Mouse (Mus musculus) lung, postnatal 14 days (tissue): ENCODE data around the gene Cox4i2.
A peak's percentile ranks its signal among the peaks of the same experiment; 100 is the strongest.

Experiments used
- DNase-seq: peaks from one replicate; pipeline ENCODE4 v3.0.0; 2021

Cox4i2 gene

GRCm38 (mm10) chr2:152736090-152736601 lies 17.8 kb upstream of the Cox4i2 start, which contains the start of gene Id1:
TSS of gene Id1 (plus strand) at chr2:152736251.
- DNase-seq, result peak; percentile 91

DNA sequence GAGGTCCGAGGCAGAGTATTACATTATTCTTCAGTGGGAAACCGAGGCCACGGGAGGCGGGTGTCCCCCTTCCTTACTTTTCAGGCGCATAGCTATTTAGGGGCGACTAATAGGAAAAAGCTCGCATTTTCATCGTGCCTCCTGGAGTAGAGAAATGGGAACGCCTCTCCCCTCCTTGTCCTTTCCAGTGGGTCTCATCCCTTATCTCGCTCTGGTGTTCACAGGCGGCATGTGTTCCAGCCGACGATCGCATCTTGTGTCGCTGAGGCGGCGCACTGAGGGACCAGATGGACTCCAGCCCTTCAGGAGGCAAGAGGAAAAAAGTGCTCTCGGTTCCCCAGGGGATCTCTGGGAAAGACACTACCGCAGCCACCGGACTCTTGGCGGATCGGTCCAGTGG lies 17.2 kb upstream of the Cox4i2 start:
- DNase-seq, result no peak

GRCm38 (mm10) chr2:152737306-152738221 lies 16.4 kb upstream of the Cox4i2 start:
- DNase-seq, result no peak

DNA sequence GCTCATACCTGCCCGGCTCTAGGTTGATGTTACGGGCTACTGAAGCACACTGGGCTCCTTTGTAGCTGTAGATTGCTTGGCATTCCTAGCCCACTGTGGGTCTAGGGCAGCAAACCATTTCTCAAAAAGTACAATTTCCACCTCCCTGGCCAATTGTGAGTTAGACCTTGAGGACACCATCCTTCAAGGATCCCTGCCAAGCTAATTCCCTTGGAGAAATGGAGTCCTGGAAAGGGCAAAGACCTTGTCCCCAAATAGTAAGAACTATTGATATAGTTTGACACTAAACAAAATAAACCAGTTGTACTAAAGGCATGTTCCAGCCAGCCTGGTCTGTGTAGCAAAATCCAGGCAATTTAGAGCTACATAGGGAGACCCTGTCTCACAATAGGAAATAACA lies 15.6 kb upstream of the Cox4i2 start:
- no peak for DNase-seq

DNA sequence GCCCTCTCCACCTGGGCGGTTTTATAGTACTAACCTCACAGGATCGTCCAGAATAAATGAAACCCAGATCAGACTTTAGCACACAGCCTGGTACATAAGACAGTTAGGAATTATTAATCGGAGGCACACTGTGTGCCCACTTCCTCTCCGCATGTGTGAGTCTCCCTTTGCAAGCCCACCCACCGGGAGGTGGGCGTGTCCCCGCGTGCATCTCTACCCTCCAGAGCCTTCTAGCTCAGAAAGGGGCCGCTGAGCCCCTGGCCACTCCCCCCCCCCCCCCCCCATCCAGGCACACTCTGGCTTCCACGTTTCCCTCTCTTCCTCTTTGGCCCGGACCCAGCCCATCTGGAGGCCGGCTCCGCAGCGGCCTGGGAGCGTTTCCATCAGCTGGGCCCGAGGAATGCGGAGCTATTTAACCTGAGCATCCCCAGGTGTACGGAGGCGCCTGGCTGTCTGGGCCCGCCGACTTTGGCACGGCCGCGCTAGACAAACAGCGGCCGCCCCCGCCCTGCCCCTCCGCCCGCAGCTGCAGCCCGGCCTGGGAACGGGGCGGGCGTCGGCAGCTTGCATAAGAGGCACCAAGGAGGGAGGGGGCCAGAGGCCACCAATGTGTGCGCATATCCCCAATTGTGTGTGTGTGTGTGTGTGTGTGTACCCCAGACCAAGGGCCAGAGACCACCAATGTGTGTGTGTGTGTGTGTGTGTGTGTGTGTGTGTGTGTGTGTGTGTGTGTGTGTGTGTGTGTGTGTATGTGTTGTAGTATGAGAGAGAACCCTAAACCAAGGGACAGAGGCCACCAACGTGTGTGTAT lies 14.7 kb upstream of the Cox4i2 start:
- DNase-seq, result peak; percentile 83

- DNase-seq, result no peak
Observed at GRCm38 (mm10) chr2:152739842-152740260, 14.1 kb upstream of the Cox4i2 start.

DNA sequence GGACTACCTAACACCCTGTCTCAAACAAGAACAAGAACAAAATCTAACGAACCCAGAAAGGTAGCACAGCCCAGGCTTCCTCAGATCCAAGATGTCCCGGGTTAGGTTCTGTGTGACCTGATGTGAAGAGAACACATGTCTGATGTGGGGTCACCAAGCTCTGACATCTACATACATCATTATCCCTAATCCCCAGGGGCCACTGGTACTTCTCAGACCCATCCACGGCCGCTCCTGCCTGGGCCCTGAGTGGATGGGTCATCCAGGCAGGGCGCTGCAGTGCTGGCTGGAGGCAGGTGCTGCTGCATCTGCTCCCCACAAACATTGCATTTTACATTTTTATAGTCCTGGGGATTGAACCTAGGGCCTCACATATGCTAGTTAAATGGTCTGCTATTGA lies 13.5 kb upstream of the Cox4i2 start:
- DNase-seq, result no peak

- DNase-seq, result peak; percentile 91
Observed at GRCm38 (mm10) chr2:152741153-152742041, 12.6 kb upstream of the Cox4i2 start.

DNA sequence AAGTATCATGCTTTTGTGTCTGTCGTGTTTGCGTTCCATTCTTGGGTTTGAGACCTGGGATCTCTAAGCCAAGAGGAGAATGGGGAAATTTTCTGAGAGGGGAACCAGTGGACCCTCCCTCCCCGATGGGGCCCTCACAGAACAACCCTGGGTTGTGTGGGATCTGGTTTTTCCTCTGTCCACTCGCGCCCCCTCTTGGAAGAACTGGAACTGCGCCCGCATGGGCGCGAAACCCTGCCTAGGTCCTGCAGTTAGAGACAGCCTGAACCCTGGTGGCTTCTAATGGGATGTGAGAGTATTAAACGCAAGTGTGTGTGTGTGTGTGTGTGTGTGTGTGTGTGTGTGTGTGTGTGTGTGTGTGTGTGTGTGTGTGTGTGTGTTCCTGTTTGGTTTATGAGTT lies 11.5 kb upstream of the Cox4i2 start:
- DNase-seq, result peak; percentile 85

DNA sequence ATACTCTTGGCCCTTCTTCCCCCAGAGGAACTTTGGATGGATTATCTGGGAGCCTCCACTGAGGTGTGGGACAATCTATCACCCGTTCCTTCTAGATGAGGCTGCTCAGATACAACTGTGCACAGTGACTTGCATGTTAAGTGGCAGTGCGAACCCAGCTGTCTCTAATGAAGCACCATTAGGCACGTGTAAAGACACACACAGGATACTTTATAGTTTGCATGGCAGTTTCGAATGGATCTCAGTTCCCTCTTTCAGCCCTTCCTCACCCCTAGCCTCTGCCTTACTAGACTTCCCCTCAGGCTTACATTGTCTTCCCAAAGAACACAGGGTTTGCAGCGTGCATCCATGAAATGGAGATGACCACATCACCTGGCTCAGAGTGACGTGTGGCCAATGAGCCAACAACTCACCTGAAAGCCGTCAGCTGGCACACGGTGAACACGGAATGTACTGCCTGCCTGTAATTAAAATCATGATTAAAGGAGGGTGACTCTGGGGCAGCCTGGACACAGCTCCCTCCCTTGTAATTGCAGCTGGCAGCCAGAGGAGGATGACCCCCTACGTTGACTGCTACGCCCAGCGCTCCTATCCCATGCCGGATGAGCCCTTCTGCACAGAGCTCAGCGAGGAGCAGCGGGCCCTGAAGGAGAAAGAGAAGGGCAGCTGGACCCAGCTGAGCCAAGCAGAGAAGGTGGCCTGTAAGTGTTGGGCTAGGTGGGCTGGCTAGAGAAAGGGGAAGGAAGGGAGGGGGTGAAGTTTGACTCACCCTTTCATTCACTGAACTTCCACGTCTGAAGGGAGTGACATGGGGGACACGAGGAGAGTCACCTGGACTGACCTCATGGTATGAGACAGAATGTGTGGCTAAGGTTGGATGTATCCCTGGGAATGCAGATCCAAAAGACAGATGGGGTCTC lies 2.8 kb downstream of the Cox4i2 start:
- no peak for DNase-seq

DNA sequence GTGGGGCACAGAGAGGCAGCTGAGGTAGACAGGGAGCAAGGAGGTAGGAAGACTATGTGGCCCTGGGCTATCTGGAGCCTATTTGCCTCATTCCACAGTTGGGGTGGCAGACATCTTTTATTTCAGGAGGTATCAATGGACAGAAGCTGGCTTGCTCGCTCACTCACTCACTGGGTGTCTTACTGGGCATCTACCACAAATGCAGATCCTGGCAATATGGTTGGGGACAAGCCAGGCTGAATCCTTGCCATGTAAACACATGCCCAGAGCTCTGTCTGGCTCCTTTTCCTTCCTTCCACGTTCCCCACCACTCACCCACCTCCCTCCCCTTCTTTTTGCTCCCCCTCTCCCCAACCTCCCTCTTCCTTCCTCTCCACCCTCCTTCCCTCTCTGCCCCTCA lies 3.5 kb downstream of the Cox4i2 start:
- no peak for DNase-seq

DNA sequence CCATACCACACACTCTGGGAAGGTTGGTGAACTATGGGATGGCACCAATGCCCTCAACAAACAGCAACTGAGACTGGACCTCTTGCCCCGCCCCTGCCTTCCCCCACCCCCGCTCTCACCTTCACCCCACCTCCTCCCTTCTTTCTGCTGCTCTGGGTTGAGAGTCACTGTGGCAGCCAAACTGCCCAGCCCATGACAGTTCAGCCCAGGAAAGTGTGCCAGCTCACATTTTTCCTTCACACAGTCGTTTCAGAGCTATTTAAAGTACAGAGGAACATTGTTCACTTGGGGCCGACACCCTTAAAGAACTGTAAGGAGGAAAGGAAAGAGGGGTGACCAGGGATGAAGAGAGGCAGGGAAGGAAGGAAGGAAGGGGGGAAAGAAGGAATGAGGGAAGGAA lies 4.4 kb downstream of the Cox4i2 start:
- DNase-seq, result no peak

DNA sequence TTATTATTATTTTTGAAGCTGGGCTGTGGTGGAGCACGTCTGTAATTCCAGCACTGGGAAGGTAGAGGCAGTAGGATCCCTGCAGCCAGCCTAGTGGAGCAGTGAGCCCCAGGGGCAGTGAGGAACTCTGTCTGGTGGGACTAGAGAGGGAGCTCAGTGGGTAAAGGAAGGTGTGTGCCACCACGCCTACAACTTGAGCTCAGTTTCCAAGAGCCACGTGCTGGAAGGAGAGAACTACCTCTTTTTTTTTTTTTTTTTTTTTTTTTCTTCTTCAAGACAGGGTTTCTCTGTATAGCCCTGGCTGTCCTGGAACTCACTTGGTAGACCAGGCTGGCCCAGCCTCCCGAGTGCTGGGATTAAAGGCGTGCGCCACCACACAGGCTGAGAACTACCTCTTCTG lies 9.3 kb downstream of the Cox4i2 start:
- DNase-seq, result no peak

DNA sequence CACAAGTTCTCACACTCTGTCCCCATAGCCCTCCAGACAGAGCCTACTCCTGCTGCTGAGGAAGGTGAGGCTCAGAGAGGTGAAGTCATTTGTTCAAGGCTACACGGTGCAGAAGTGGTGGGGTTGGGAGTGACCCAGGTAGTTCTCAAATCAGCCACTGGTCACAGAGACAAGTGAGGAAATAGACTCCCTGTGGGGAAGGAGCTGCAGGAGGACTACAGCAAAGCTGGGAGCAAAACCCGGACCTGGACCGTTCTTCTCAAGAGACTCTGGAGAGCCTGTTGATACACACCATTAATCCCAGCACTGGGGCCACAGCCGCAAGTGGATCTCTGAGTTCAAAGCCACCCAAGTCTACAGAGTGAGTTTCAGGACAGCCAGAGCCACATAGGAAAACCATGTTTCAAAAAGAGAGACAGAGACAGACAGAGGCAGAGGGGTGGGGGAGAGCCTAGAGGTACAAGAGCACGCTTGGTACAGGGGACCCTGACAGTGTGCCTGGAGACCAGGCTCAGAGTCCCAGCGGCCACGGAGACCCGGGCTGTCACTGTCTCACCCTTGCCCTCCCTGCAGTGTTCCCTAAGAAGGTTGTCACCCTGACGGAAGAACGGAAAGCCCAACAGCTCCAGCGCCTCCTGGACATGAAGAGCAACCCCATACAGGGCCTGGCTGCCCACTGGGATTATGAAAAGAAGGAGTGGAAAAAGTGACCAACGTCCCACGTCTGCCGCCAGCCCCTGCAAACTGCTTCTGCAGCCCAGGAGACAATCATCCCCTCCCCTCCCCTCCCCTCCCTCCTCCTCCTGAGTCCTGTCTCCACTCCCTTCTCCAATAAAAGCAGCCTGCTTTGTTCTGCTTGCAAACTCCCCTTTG lies 10.4 kb downstream of the Cox4i2 start:
- DNase-seq, result no peak

DNA sequence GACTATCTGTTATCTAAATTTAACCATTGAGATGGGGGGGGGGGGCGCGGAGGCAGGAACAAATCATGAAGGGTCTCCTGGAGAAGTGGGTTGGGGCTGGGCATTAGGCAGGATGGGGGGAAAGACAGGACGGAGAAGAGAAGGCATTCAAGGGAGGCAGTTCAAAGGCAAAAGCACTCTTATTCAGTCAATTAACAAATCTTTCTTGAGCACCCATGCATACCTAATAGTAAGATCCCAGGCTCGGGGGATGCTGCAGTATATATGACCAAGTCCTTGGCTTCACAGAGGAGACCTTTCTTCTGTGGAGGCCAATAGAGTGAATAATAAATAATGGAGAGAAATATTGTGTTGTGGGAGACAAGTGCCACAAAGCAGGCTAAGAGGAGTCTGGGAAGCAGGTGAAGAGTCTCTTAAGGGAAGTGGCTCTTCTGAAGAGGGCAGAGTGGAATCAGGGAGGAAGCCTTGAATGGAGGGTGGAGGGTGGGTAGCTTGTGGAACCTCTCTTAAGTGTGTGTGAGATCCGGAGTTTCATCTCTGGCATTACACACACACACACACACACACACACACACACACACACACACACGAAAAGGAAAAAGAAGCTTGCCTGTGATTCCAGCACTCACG lies 11.2 kb downstream of the Cox4i2 start:
- no peak for DNase-seq

- peak; percentile 99 for DNase-seq
Observed at GRCm38 (mm10) chr2:152766387-152767123, 12.6 kb downstream of the Cox4i2 start.

DNA sequence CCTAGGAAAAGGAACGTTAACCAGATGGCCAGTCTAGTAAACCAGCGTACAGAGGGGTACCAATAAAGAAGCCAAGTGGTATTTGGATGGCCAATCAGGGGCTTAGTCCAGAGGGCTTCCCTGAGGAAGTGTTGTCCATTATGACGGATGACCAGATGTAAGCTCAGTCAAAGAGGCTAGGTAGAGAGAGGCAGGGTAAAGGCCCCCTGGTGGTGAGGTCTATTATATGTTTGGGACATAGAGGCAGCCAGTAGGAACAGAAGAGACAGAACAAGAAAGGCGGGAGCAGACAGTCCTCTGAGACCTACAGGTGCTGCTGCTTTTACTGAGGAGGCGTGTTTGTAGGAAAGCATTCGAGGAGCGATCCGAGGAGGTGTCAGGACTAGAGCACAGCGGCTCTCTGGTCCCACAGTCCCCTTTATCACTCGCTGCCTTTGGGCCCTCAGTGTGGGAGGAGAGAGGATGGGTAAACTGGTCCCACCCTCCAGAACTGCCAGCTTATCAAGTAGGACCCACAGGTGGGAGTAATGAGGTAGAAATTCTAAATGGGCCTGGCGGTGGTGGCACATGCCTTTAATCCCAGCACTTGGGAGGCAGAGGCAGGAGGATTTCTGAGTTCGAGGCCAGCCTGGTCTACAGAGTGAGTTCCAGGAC lies 13.8 kb downstream of the Cox4i2 start:
- peak; percentile 80 for DNase-seq

DNA sequence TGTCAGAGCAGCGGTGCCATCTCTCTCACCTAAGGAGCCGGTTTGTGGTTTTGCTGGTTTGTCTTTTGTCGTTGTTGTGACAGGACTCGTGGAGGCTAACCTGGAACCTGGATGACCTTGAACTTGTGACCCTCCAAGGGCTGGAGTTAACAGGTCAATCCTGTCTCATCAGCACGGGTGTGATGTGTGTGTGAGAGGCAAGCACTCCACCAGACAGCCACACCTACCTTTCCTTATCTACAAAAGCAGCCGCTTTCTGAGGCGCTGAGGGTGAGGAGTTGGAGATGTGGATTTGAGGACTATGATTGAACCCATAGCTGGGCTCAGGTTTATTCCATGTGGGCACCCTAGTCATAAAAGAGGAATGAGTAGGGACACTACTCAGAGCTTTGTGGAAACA lies 15.7 kb downstream of the Cox4i2 start:
- no peak for DNase-seq

GRCm38 (mm10) chr2:152771571-152771970 lies 17.6 kb downstream of the Cox4i2 start:
- DNase-seq, result no peak
